Mouse (Mus musculus) retina, postnatal 7 days (tissue): ENCODE data around the gene Dmrtc2.
"Not testable (repeated sequence)": the region's sequence is repeated elsewhere in the genome, so short reads cannot be mapped to it uniquely, and the experiment has no call there.

Experiments
- DNase-seq: peaks from one replicate; pipeline ENCODE4 v3.0.0-alpha.2; 2012; ENCODE audit warnings: low read depth, low spot score

The Dmrtc2 gene

DNA sequence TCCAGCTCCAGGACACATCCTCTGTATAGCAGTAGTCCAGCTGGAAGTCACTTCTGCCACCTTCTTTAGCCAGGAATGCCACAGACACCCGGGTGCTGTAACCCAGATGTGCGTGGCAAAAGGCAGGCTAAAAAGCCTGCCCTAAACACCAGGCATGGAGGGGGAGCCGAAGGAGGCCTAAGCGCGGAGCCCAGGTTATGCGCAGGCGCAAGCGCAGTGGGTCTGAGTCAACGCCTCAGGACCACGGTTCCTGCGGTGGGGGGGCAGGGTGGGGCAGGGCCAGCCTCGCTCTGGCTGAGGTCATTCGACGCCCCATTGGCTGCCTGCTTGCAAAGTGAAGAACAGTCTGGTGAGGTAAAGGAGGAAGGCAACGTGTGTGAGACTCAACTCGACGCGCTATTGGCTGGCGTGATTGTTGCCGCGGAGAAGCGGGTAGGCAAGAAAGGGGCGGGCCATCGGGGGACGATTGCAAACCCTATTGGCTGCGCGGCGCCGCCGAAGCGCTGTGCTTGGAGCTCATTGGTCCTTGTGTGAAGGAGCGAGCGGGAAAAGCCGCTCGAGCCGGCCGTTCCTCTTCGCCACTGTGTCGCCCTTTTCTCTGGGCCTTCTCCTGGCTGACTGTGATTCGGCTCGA is at the start of gene Dmrtc2, which contains the start of gene Lypd4:
Dmrtc2 (plus strand) TSS at position 526 of the 634 bp plus-strand sequence.
Lypd4 (minus strand) TSS at position 410 of the 634 bp plus-strand sequence.
- no peak for DNase-seq

DNA sequence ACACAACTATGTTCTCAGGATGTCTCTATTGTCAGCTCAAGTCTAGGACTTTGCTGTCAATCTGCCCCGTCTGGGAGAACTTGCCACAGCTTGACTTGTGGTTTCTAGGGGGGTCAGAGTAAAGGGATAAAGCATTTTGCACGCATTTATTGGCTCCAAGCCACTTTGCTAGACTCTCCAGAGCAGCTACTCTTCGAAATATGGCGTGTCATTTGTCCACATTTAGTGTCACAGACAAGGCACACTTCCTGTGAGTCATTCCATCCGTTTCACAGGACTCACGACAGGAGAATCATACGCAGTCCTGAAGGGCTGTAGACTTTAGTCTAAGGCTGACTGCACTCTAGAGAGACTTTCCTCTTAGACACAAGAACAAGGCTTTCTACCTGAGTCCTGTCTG is 45.4 kb upstream of the Dmrtc2 start:
- no peak for DNase-seq

- DNase-seq, result no peak
Measured at GRCm38 (mm10) chr7:24827181-24827580, 42.7 kb upstream of the Dmrtc2 start.

GRCm38 (mm10) chr7:24838732-24839409 is 31.0 kb upstream of the Dmrtc2 start:
- DNase-seq, result not testable (repeated sequence)

- no peak for DNase-seq
Measured at GRCm38 (mm10) chr7:24839410-24839808, 30.4 kb upstream of the Dmrtc2 start.

DNA sequence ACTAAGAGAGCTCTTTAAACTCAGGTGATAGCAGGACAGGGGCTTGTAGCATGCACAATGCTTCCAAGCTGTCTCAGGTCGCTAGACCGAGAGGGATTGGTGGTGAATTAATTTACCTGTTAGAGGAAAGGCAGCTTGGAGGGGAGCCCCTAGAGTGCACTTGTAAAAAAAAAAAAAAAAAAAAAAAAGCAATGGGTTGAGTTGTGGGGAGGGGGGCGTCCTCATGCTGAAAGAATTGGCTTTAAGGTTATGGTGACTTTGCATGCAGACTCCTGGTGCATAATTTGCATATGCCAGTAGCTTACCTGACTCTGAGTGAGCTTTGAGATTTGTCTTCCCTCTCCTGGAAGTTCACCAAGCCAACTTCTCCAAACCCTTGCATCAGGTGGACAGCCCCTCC is 29.5 kb upstream of the Dmrtc2 start:
- no peak for DNase-seq

DNA sequence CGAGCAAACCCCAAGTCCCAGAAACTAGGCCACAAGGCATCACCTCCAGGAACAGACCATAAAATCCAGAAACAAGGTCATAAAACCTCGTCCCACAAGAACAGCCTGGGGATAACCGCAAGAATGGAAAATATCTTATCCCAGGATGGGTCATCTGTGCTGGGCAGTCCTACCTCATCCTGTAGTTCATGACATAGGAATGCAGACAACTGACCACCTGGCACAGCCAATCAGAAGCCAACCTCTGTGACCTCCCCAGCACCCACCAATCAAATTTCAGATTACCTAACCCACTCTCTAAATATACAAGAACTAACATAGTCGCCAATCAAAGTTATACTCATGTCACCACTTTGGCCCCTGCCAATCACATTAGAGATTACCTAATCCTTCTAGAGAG is 28.8 kb upstream of the Dmrtc2 start:
- DNase-seq, result no peak

DNA sequence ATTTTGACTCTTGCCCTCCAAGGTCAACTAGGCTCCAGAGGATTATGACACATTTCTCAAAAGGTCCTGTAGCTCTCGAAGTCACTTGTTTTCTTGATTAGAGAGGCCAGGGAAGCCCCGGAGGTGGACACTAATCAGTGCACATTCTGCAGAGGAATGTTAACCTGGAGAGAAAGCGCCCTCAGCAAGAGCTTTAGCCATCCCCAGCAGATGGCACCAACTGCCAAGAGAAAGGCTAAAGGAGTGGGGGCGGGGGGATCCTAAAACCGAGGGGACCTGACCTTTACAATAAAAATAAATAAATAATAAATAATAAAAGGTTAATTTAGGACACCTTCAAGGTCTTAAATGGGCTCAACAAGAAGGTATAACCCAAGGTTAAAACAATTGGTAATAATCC is 25.7 kb upstream of the Dmrtc2 start:
- DNase-seq, result no peak

DNA sequence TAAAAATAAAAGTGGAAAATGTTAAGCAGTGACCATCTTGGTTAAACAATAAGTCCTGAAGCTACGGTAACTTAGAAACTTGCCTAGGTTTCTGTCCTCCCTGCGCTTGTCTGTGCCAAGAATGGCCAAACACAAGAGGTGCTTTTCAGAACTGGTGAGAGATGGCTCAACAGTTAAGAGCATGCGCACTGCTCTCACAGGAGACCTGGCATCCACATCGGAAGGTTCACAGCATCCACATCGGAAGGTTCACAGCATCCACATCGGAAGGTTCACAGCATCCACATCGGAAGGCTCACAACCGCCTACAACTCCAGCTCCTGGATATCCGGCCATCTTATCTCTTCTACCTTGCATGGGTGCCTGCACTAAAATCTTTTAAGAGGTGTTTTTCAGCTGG is 24.7 kb upstream of the Dmrtc2 start:
- no peak for DNase-seq

- DNase-seq, result no peak
Measured at GRCm38 (mm10) chr7:24845713-24846112, 24.1 kb upstream of the Dmrtc2 start.

GRCm38 (mm10) chr7:24846576-24846975 is 23.3 kb upstream of the Dmrtc2 start:
- DNase-seq, result not testable (repeated sequence)

DNA sequence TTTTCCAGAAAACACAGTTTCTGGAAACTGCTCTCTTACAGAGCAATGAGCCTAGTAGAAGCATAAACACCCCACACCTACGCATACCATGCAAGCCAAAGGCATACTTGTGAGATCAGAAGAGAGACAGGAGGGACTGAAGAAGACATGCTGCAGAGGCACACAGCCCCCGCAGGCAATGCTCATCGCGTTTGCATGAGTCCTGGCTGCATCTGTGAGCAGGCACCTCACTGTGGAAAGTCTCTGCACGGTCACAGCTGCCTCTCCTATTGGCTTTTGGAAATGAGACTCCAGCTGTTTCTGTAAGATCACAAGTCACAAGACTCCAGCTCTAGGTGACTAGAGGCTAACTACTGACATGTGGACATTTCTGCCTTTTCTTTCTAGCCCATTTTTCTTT is 19.7 kb upstream of the Dmrtc2 start:
- no peak for DNase-seq

DNA sequence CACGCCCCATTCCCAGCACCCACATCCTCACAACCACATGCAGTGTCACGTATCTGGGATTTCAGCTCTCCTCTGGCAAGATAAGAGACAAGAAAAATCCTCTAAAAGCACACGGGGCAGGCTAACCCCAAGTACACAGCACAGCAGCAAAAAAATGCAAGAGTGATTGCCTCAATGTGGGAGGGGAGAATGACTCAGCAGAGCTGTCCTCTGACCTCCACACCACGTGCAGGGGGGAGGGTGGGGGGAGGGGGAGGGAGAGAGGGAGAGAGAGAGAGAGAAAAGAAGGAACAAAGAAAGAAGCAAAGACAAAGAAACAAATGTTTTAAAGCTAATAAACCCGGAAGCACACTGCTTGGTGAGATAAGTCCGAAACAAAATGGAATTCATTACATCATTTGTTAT is 19.0 kb upstream of the Dmrtc2 start:
- DNase-seq, result no peak

GRCm38 (mm10) chr7:24851596-24852325 is 18.1 kb upstream of the Dmrtc2 start:
- DNase-seq, result no peak

- no peak for DNase-seq
Measured at GRCm38 (mm10) chr7:24852557-24853232, 17.2 kb upstream of the Dmrtc2 start.

GRCm38 (mm10) chr7:24853233-24853563 is 16.7 kb upstream of the Dmrtc2 start:
- DNase-seq, result no peak

- no peak for DNase-seq
Measured at GRCm38 (mm10) chr7:24853695-24854094, 16.2 kb upstream of the Dmrtc2 start.

DNA sequence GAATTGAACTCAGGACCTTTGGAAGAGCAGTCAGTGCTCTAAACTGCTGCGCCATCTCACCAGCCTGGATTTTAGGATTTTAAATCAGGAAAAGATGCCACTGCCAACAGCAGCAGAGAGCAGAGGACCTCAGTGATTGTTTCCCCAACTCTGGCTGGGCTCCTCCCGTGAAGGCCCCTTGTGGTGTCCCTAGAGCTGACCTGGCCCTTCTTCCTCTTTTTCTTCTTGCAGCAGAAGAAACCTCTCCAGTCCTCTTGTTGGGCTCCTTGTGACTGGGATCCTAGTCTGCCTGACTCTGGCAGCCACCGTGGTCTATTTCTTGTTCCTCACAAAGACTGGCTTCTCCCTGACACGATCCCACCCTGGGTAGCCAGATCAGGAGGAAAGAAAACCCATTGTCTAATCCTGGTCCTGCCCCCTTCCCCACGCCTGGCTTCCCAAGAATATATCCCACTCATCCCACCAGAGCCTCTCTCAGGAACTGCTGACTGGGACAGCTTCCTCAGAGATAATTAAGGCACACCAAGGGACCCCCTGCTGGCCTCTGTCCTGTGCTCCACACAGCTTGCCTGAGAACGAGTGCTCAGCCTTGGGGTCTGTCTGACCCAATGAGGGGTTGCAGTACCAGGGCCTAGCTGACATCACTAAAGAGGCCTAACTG is 13.3 kb upstream of the Dmrtc2 start:
- no peak for DNase-seq

- DNase-seq, result no peak
Measured at GRCm38 (mm10) chr7:24859234-24859633, 10.6 kb upstream of the Dmrtc2 start.

DNA sequence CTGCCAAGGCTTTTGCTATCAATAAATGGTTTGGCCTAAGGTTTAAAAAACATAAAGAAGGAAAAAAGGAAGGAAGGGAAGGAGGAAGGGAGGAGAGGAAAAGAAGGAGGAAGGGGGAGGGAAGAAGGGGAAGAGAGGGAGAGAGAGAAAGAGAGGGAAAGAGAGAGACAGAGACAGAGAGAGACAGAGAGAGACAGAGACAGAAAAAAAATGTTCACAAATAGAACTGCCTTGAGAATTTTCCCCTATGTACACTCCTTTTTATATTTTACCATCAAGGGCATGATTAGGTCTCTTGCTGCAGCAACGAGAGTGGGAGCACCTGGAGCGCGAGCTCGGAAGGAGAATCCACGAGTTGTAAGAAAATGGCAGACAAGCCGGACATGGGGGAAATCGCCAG is 7.9 kb upstream of the Dmrtc2 start, which contains the start of gene Gm9844:
Gm9844 (plus strand) TSS at position 301 of the 400 bp plus-strand sequence.
- DNase-seq, result no peak

DNA sequence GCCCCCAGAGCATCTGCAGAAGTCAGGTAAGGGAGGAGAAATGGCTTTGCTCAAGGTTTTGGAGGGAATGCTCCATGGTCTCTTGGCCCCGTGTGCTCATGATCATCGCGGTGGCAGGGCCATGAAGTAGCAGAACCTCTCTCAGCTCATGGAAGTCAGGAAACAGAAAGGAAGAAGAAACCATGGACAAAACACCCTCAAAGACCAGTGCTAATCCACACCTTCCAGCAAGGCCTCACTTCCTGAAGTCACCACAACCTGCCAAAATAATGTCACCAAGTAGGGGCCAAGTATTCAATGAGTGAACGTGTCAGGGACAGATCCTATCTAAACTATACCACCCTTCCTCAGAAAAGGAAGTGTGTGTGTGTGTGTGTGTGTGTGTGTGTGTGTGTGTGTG is 7.0 kb upstream of the Dmrtc2 start:
- no peak for DNase-seq

DNA sequence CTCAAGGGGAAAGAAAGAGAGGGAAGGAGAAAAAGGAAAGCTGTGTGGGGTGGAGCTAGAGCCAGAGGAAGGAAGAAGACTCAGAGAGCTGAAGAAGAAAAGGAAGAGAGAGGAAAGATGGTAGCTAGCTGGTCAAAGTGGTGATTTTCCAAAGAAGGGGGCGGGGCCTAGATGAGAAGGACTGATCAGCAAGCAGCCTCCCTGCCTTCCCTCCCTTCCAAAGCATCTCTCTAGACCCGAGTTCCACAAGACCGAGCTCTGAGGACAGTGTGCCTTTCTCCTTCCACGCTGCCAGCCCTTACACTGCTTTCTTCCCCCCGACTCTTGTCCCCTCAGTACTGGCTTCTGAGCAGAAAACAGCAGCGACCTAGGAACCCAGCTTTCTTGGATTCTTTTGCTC is 5.7 kb upstream of the Dmrtc2 start:
- no peak for DNase-seq
